Mouse (Mus musculus): Measurements from ENCODE around the gene Gm4565. TPM values are rescaled to one million over a fixed set of nuclear protein-coding genes. Genes with fewer than 3 reads are reported as not detected.
"Not testable (repeated sequence)": the region's sequence is repeated elsewhere in the genome, so short reads cannot be mapped to it uniquely, and the experiment has no call there.

Gm4565 gene
- polyA plus RNA-seq (2015; fragmentation: Nextera tagmentation; extraction: Ambion mirVana): not detected in 2 replicates

DNA sequence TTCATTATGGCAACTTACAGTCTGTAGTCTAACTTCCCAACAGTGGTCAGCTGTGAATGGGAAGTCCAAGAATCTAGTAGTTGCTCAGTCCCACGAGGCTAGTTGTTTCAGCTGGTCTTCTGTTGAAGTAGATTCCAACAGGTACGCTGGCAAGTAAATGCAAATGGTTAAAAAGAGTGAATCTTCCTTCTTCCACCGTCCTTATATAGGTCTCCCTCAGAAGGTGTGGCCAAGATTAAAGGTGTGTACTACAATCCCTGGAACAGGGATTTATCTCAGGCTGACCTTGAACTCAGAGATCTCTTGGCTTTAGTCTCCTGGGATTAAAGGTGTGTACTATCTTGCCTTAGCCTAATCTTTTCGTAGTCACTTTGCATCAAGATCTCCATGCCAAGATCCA, at the start of gene Gm4565:
Gene Gm4565, minus strand, starts transcription at position 101 of the 400 bp plus-strand sequence.
- not testable (repeated sequence) for H3K4me2 ChIP-seq (replicated peaks); H3K4me1 ChIP-seq (replicated peaks); H3K27ac ChIP-seq; H3K36me3 ChIP-seq; H3K4me3 ChIP-seq (replicated peaks); H3K9ac ChIP-seq (replicated peaks); H3K27me3 ChIP-seq; ATAC-seq; H3K9me3 ChIP-seq
- 81% methylated on average over 2 of the region's 4 CpGs for WGBS

GRCm38 (mm10) chr7:22565243-22565642, 22.7 kb downstream of the Gm4565 start, which contains the start of gene Gm4201:
Gene Gm4201, minus strand, starts transcription at chr7:22565343.
- not testable (repeated sequence) for H3K4me2 ChIP-seq (replicated peaks); ATAC-seq; H3K4me1 ChIP-seq (replicated peaks); H3K4me3 ChIP-seq (replicated peaks); H3K36me3 ChIP-seq; H3K9me3 ChIP-seq; H3K27ac ChIP-seq; H3K9ac ChIP-seq (replicated peaks); H3K27me3 ChIP-seq
- no CpG with 5 or more reads among the region's 3 CpGs for WGBS

- not testable (repeated sequence) for H3K9me3 ChIP-seq; ATAC-seq; H3K27ac ChIP-seq; H3K4me3 ChIP-seq (replicated peaks); H3K4me2 ChIP-seq (replicated peaks); H3K9ac ChIP-seq (replicated peaks); H3K36me3 ChIP-seq; H3K27me3 ChIP-seq; H3K4me1 ChIP-seq (replicated peaks)
- WGBS: no CpG with 5 or more reads among the region's 1 CpGs
Observed at GRCm38 (mm10) chr7:22534787-22535186, 53.1 kb downstream of the Gm4565 start, which contains the start of gene Gm8677. Gene Gm8677, minus strand, starts transcription at chr7:22534887.

Other genes with a start within 250 kb of the Gm4565 start
- gene Gm8660, start 217.1 kb downstream of the Gm4565 start, polyA plus RNA-seq (2015; fragmentation: Nextera tagmentation; extraction: Ambion mirVana): not detected in 2 replicates
- not detected in 2 replicates for gene Vmn1r148, start 174.5 kb downstream of the Gm4565 start, polyA plus RNA-seq (2015; fragmentation: Nextera tagmentation; extraction: Ambion mirVana)
- gene Vmn1r149, start 149.9 kb downstream of the Gm4565 start, polyA plus RNA-seq (2015; fragmentation: Nextera tagmentation; extraction: Ambion mirVana): not detected in 2 replicates
- gene Gm10665, start 124.1 kb downstream of the Gm4565 start, polyA plus RNA-seq (2015; fragmentation: Nextera tagmentation; extraction: Ambion mirVana): not detected in 2 replicates
- gene Vmn1r151, start 88.4 kb downstream of the Gm4565 start, polyA plus RNA-seq (2015; fragmentation: Nextera tagmentation; extraction: Ambion mirVana): not detected in 2 replicates
- gene Vmn1r152, start 65.2 kb downstream of the Gm4565 start, polyA plus RNA-seq (2015; fragmentation: Nextera tagmentation; extraction: Ambion mirVana): not detected in 2 replicates
- not detected in 2 replicates for gene Gm8677, start 53.2 kb downstream of the Gm4565 start, polyA plus RNA-seq (2015; fragmentation: Nextera tagmentation; extraction: Ambion mirVana)
- not detected in 2 replicates for gene Gm4201, start 22.8 kb downstream of the Gm4565 start, polyA plus RNA-seq (2015; fragmentation: Nextera tagmentation; extraction: Ambion mirVana)
- not detected in 2 replicates for gene Vmn1r155, start 69.9 kb upstream of the Gm4565 start, polyA plus RNA-seq (2015; fragmentation: Nextera tagmentation; extraction: Ambion mirVana)
- not detected in 2 replicates for gene Gm8693, start 104.2 kb upstream of the Gm4565 start, polyA plus RNA-seq (2015; fragmentation: Nextera tagmentation; extraction: Ambion mirVana)
- gene Gm4567, start 131.6 kb upstream of the Gm4565 start, polyA plus RNA-seq (2015; fragmentation: Nextera tagmentation; extraction: Ambion mirVana): not detected in 2 replicates
- gene Vmn1r157, start 173.6 kb upstream of the Gm4565 start, polyA plus RNA-seq (2015; fragmentation: Nextera tagmentation; extraction: Ambion mirVana): not detected in 2 replicates
- not detected in 2 replicates for gene Vmn1r158, start 202.7 kb upstream of the Gm4565 start, polyA plus RNA-seq (2015; fragmentation: Nextera tagmentation; extraction: Ambion mirVana)